Mouse (Mus musculus): ENCODE results near the gene Pwwp2b. TPM values are rescaled to one million over a fixed set of nuclear protein-coding genes. Genes with fewer than 3 reads are reported as not detected.

Pwwp2b gene
- polyA plus RNA-seq, 2 experiments: 9.5 to 14.1 TPM

GRCm38 (mm10) chr7:139288540-139288939 is 40.3 kb downstream of the Pwwp2b start:
- no peak for TF ChIP-seq POLR2A (IDR thresholded peaks at IDR 0.05; ENCODE audit: borderline replicate concordance, extremely low read depth, insufficient read depth, insufficient read length)
- no peak overlapping the region for H3K4me2 ChIP-seq (replicated peaks; ENCODE audit: low read depth, low read length, severe bottlenecking)
- no peaks in the 10 kb centered on the region for H3K9me3 ChIP-seq (ENCODE audit: control insufficient read depth, low read length)
- ATAC-seq (ENCODE audit: low FRiP score, low read depth) (no peak), DNase-seq (ENCODE audit: low spot score) (no peak)
- H3K4me3 ChIP-seq (replicated peaks; ENCODE audit: low read length): no peak overlapping the region
- no peaks in the 10 kb centered on the region for H3K36me3 ChIP-seq (ENCODE audit: control insufficient read depth, insufficient read depth, low read length)
- H3K4me1 ChIP-seq (ENCODE audit: control insufficient read depth, insufficient read depth, low read length): no peaks in the 10 kb centered on the region
- 78% methylated on average over 7 of the region's 7 CpGs for WGBS
- H3K27ac ChIP-seq (replicated peaks; ENCODE audit: low read depth, low read length): no peak overlapping the region
- no peaks in the 10 kb centered on the region for H3K27me3 ChIP-seq (ENCODE audit: control insufficient read depth, insufficient read depth, low read length)
- no peak overlapping the region for H3K9ac ChIP-seq (ENCODE audit: low read depth, low read length, severe bottlenecking)

GRCm38 (mm10) chr7:139293350-139293749 is 45.1 kb downstream of the Pwwp2b start:
- Histone ChIP-seq H3K27ac (replicated peaks; ENCODE audit: low read depth, low read length) (no peak overlapping the region), H3K4me1 (ENCODE audit: control insufficient read depth, insufficient read depth, low read length) (peaks cover 3% of the 10 kb centered on the region; the same call in 1 of the 2 replicates), H3K36me3 (ENCODE audit: control insufficient read depth, insufficient read depth, low read length) (no peaks in the 10 kb centered on the region), H3K27me3 (ENCODE audit: control insufficient read depth, insufficient read depth, low read length) (no peaks in the 10 kb centered on the region), H3K4me2 (replicated peaks; ENCODE audit: low read depth, low read length, severe bottlenecking) (no peak overlapping the region), H3K9ac (ENCODE audit: low read depth, low read length, severe bottlenecking) (no peak overlapping the region), H3K4me3 (replicated peaks; ENCODE audit: low read length) (no peak overlapping the region), H3K9me3 (ENCODE audit: control insufficient read depth, low read length) (no peaks in the 10 kb centered on the region)
- 66% methylated on average over 4 of the region's 4 CpGs for WGBS
- no peak for ATAC-seq (ENCODE audit: low FRiP score, low read depth)
- no peak for TF ChIP-seq POLR2A (IDR thresholded peaks at IDR 0.05; ENCODE audit: borderline replicate concordance, extremely low read depth, insufficient read depth, insufficient read length)
- DNase-seq (ENCODE audit: low spot score): no peak

- Histone ChIP-seq H3K36me3 (ENCODE audit: control insufficient read depth, insufficient read depth, low read length) (no peaks in the 10 kb centered on the region), H3K4me1 (ENCODE audit: control insufficient read depth, insufficient read depth, low read length) (peaks cover 3% of the 10 kb centered on the region), H3K9ac (ENCODE audit: low read depth, low read length, severe bottlenecking) (no peak overlapping the region), H3K4me3 (replicated peaks; ENCODE audit: low read length) (no peak overlapping the region), H3K27me3 (ENCODE audit: control insufficient read depth, insufficient read depth, low read length) (no peaks in the 10 kb centered on the region), H3K27ac (replicated peaks; ENCODE audit: low read depth, low read length) (0 out of 2 replicates have a peak overlapping the region, but pooled peaks have one; percentile 8), H3K4me2 (replicated peaks; ENCODE audit: low read depth, low read length, severe bottlenecking) (no peak overlapping the region), H3K9me3 (ENCODE audit: control insufficient read depth, low read length) (no peaks in the 10 kb centered on the region)
- ATAC-seq (ENCODE audit: low FRiP score, low read depth): no peak
- no peak for TF ChIP-seq POLR2A (IDR thresholded peaks at IDR 0.05; ENCODE audit: borderline replicate concordance, extremely low read depth, insufficient read depth, insufficient read length)
- no peak for DNase-seq (ENCODE audit: low spot score)
- 88% methylated on average over 5 of the region's 5 CpGs for WGBS
Measured at GRCm38 (mm10) chr7:139294076-139294475, 45.8 kb downstream of the Pwwp2b start.

- H3K4me2 ChIP-seq (replicated peaks; ENCODE audit: low read depth, low read length, severe bottlenecking): no peak overlapping the region
- no peaks in the 10 kb centered on the region for H3K9me3 ChIP-seq (ENCODE audit: control insufficient read depth, low read length)
- no peak for DNase-seq (ENCODE audit: low spot score)
- no peak for TF ChIP-seq POLR2A (IDR thresholded peaks at IDR 0.05; ENCODE audit: borderline replicate concordance, extremely low read depth, insufficient read depth, insufficient read length)
- no peaks in the 10 kb centered on the region for H3K27me3 ChIP-seq (ENCODE audit: control insufficient read depth, insufficient read depth, low read length)
- ATAC-seq (ENCODE audit: low FRiP score, low read depth): no peak
- H3K4me3 ChIP-seq (replicated peaks; ENCODE audit: low read length): no peak overlapping the region
- peaks cover 3% of the 10 kb centered on the region for H3K4me1 ChIP-seq (ENCODE audit: control insufficient read depth, insufficient read depth, low read length)
- whole genome bisulfite sequencing: 87% methylated on average over 1 of the region's 1 CpGs
- H3K27ac ChIP-seq (replicated peaks; ENCODE audit: low read depth, low read length): no peak overlapping the region
- no peak overlapping the region for H3K9ac ChIP-seq (ENCODE audit: low read depth, low read length, severe bottlenecking)
- no peaks in the 10 kb centered on the region for H3K36me3 ChIP-seq (ENCODE audit: control insufficient read depth, insufficient read depth, low read length)
Measured at GRCm38 (mm10) chr7:139295653-139296052, 47.4 kb downstream of the Pwwp2b start.

- H3K9me3 ChIP-seq (ENCODE audit: control insufficient read depth, low read length): no peaks in the 10 kb centered on the region
- WGBS: 38% methylated on average over 10 of the region's 10 CpGs
- TF ChIP-seq POLR2A (IDR thresholded peaks at IDR 0.05; ENCODE audit: borderline replicate concordance, extremely low read depth, insufficient read depth, insufficient read length): no peak
- no peak overlapping the region for H3K4me2 ChIP-seq (replicated peaks; ENCODE audit: low read depth, low read length, severe bottlenecking)
- no peaks in the 10 kb centered on the region for H3K27me3 ChIP-seq (ENCODE audit: control insufficient read depth, insufficient read depth, low read length)
- no peak overlapping the region for H3K27ac ChIP-seq (replicated peaks; ENCODE audit: low read depth, low read length)
- H3K9ac ChIP-seq (ENCODE audit: low read depth, low read length, severe bottlenecking): no peak overlapping the region
- ATAC-seq (ENCODE audit: low FRiP score, low read depth) (no peak), DNase-seq (ENCODE audit: low spot score) (no peak)
- H3K4me1 ChIP-seq (ENCODE audit: control insufficient read depth, insufficient read depth, low read length): peaks cover 3% of the 10 kb centered on the region
- H3K4me3 ChIP-seq (replicated peaks; ENCODE audit: low read length): no peak overlapping the region
- H3K36me3 ChIP-seq (ENCODE audit: control insufficient read depth, insufficient read depth, low read length): no peaks in the 10 kb centered on the region
Measured at GRCm38 (mm10) chr7:139296552-139297100, 48.3 kb downstream of the Pwwp2b start.

All from limb, embryonic 14.5 days (tissue).